Mouse (Mus musculus) layer of hippocampus, postnatal 14 days (tissue): ENCODE measurements at regions not wholly inside any gene's neighbourhood (a gene's known extent, or its start where the extent isn't known, plus 50 kb on each side); places are given as distances from the start of the nearest gene placed in this dataset.
"Not testable (repeated sequence)": the region's sequence is repeated elsewhere in the genome, so short reads cannot be mapped to it uniquely, and the experiment has no call there.

Source experiments
- DNase-seq, 2 experiments: peaks; one replicate each; pipeline ENCODE4 v3.0.0; 2021 to 2022; ENCODE audit warnings: low spot score in 2 of 2, mixed read lengths in 1 of 2

DNA sequence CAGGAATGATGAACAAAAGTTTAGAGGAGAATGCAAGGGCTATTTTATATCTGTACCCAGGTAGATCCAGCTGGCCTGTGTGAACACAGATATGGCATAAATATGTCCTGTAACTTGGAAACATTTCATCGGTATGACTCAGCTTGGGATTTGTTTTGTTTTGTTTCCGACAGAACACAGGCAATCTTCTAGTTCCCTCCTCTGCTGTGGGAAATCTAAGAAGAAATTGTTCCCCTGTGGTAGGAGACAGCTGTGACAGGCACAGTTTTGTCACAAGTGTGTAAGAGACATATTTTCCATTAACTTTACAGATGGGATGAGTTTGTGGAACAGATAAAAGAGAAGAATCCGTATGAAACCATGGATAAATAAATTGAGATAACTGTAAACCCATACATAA, 687.0 kb downstream of the Tpm3-rs7 start:
- peak in 1 of 2 experiments; percentile 13 for DNase-seq

DNA sequence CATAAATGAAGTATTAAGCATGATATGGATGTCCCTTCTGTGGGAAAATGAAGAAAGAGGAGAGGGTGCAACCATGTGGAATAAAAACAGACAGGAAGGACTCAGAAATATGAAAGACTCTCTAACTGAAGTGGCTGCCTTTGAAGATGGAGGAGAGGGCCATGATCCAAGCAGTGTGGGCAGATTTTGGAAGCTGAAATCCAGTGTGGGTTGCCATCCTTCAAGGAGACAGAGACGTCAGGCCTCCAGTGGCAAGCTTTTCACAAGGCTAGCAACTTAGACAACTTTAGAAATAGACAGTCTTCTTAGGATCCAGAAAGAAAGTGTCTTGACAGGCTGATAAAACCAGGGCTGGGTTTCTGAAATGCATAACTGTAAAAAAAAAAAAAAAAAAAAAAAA, 688.0 kb downstream of the Tpm3-rs7 start:
- no peak for DNase-seq

DNA sequence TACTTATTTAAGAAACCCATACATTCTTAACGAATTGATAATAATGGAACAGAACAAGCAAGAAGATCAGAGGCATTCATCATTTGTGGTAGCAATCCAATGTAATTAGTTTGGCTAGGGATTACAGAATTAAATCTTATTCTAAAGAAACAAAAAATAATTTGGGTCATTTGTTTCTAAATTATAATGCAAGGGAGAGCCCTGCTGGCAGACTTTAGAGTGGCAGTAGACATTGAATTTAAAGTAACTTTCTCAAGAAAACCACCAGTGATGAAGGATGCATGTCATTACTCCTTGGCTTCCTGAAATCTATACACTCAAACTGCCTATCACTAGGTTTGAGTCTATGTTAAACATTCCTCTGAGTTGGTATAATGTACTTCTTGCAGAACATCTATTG, 722.7 kb downstream of the Tpm3-rs7 start:
- no peak for DNase-seq

DNA sequence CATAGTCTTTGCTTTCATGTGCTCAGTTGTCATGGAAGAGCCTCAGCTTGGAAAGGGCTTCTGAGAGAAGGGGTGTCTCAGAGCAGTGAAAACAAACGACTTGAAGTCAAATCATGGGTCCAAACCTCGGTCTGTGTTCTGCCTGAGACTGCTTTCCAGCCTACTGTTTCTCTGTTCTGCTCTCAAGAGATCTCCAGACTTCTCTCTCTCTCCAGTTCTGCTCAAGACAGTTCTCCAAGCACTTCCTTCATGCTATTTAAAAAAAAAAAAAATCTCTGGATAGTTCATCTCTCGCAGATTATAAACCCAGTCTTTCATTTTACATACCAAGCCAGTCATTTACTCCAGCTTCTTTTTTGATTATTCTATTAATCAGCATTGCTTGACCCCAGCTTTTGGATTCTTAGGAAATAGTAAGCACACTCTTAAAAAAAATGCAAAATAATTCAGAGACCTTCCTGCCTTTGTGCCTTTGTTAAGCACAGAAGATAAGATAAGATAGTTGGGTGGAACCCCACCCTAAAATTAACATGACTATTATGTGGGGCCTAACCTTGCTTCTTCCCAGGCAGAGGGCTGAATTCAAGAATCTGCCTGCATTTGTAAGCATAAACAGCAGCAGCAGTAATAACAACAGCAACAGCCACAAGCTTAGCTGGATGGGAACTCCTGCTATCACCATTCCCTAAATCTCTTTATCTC, 724.4 kb downstream of the Tpm3-rs7 start:
- no peak for DNase-seq

DNA sequence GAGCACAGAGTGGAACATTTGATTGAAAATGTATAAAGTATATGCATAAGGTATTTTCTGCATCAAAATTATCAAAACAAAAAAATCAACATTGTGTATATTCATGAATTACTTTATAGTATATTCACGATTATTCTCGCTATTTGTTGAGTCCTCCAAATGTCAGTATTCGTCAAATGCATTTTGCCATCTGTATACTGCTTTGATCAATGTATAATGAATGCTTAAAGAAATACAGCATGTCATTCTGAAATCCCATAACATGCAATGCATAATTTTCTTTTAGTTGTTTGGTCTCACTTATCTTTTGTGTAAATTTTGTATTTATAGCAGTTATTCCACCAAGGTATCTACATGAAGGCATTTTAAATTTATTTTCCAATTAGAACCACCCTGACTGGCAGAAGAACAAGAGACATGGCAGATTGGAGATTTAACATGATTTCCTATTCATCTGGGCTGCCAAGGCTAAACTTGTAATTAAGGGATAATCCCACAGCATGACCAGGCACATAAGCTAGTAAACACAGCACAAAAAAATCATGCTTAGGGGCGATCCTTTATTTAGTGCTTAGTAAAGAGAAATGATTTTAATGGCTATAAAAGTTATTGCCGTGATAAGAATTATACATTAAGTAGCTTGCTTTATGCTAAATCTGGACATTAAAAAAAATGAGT, 739.3 kb downstream of the Tpm3-rs7 start:
- DNase-seq, result peak in 1 of 2 experiments; percentile 8

DNA sequence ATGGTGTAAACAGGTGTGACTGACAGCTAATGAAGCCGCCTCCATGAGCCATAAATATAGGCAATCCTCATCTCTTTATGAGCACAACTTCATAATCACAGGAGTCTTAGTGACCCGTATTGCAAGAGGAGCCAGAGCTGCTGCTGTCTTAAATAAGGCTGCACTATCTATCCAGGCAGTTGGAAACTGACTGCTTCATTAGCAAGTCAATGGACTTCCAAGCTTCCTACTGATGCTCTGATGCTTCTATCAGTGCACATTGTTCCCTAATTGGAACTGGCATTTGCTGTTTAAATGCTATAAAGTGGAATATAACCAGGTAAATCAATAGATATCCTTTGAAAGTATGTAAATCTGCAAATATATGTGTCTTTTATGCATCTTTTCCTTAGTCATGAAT, 746.9 kb downstream of the Tpm3-rs7 start:
- no peak for DNase-seq

DNA sequence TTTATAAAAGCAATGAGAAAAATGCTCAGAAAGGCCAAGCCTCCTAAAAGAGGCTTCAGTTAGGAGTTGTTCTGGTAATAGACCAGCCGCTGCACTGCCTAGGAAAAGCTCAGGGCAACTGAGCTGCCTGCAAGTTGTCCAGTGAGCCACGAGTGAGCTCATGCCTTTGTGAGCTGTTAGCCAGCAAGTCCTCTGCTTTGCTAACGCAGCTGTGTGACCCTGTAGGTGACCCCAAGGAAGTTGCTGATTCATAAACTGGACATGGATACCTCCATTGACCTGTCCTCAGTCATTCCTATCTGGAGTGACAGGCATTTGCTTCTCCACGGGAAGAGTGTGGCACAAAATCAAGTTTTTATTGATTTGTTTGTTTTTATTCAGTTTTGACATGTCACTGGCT, 748.2 kb downstream of the Tpm3-rs7 start:
- no peak for DNase-seq

DNA sequence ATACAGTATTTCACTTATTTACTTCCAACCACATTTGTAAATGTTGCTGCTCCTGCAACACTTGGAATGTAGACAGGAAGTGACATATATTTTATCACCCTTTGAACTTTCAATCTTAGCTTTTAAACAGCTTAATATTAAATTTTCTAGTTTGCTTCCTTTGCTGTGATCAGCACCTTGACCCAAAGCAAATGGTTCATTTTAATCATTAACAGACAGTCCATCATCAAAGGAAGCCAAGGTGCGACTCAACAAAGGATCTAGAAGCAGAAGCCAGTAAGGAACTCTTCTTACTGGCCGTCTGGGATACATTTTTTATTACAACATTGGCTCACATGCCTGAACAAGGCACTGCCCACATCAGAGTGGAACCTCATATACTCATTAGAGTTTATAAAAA, 758.8 kb downstream of the Tpm3-rs7 start:
- no peak for DNase-seq

DNA sequence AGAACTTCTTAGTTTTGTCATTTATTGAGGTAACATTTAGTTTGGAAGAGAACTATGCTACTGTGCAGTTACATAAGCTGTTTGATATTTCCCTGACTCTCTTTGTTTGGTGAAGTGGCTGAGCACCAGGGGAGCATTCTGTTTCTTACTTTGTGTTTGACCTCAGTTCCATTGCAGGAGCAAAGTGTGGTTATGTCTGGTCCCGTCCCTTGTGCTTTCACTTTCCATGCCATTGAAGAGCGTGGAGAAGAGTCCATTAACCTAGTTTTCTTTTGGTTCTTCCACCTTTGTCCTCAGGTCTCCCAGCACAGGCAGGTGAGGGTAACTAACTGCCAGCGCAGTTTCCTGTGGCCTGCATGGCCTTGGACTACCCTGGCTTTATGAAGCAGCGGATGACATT, 759.6 kb downstream of the Tpm3-rs7 start:
- DNase-seq, result no peak

DNA sequence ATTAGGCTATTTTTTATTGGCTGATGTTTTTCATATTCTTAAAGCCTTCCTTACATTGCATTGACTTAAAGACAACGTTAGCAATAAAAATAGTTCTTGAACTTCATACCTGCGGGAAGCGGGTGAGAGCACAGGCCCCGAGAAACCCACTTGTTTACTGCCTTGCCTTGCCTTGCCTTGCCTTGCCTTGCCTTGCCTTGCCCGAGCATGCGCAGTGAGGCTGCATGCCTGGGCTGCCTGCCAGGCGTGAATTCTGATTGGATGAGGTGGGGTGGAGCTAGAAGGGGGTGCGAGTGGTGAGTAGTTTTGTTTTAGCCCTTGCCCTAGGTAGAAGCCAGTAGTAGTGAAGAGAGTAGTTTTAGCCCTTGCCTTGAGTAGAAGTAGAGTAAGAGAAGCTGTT, 792.4 kb downstream of the Tpm3-rs7 start:
- no peak for DNase-seq

DNA sequence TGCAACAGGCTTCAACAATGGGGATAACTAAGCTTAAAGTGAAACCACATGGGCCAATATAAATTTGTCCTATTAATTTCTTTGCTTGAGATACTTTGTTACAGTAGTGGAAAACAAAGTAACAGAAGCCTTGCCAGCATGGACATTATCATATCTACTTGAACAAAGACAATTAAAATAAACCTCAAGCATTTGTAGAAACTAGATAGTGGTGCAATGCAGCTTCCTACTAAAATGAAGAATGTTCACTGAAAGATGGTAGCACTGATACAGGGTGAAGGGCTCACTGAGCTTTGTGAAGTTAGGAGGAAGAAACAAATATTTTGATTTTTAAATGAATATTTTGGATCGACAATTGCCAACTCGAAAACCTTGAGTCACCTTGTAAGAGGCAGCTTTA, 814.1 kb downstream of the Tpm3-rs7 start:
- no peak for DNase-seq

DNA sequence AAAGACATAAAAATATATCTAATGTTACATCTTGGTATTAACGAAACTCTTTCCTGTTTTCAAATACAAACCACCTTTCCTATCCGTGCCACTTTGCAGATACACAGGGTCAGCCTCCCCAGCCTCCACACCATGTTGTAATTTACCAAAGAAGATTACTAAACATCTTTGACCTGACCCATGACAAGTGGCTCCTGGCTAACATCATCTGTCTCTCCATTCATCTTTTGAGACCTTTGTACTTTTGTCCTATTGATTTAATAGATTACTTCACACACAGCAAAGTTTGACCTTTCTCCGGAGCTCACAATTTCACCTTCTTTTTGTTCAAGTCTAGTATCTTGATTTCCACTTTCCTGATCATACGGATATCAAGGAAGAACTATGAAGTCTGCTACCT, 851.6 kb downstream of the Tpm3-rs7 start:
- no peak for DNase-seq

DNA sequence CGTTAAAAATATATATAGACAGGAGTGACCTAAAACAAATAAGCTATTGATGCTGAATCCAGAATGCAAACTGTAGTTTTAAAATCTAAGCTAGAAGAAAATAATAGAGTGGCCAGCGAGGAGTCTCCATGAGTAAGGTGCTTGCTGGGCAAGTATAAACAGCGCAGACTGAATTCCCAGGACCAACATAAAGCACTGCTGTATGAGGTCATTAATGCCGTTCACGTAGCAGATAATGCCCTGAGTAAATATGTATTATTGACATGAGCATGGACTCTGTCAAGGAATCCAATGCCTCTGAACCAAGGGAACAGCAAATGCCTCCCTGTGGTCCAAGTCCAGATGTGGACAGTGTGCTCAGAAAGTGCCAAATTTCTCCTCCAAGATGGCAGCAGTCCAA, 876.4 kb upstream of the Gpc5 start:
- no peak for DNase-seq

DNA sequence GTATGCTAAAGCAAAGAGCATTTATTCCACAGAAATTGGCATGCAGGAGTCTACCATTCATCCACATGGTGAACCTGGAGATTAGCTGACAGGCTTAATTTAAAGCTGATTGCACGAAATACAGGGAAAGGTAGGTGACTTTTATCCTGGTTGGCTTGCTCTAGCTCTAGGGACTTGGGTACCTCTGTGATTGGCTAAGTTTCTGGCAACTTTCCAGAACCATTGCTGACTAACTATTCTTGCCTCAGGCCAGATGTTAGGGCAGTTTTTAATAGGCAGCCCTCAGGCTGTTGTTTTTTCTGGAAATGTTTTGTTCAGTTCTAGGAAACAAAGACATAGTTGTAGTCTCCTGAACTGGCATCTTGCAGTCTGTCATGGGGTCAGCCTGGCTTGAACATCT, 871.1 kb upstream of the Gpc5 start:
- no peak for DNase-seq

DNA sequence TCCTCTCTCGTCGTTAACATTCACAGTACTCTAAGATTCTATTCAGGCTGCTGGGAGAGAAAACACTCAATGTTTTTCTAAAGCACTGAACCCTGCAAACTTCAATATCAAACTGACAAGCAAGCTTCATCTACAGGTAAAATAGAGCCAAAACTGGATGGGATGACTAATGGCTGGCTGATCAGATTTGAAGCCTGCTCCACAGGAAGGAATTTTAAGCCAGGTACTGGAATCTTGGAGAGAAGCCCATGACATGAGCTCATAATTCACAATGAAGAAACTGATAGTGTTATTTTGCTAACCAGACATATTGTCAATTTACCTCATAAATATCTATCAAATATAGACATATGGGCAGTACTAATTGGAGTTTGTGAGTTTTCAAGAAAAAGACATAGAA, 861.3 kb upstream of the Gpc5 start:
- DNase-seq, result no peak

DNA sequence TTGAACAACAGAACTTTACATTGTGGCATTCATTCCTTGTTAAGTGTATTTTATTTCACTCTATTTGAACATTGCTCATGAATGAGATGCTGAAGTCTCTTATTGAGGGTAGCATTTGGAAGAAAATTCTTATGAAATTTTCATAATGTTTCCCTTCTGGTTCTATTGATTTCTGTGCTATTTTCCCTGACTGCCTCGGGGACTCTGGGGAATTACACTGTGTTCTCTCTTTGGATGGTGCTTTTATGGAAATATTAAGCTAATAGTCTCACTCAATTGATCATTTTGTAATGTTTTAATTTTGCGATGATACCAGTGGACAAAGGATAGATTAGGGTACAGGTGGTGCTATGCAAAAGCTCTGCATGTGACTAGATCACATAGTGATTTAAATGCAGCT, 837.0 kb upstream of the Gpc5 start:
- DNase-seq, result no peak

DNA sequence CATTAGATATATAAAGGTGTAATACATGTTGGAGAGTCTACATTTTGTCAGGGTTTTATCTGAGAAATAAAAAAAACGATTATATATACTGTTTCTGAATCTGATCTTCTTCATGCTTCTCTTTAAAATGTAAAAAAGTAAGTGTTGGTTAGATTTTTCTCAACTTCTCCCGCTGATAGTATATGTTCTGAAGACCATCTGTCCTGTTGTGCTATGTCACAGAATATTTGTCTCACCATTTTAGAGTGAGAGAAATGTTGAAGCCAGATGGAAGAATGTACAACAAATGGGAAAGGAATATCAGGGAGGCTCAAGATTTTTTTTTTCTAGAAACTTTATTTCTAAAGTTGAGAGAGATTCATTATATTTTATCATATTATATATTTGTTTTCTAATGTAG, 830.4 kb upstream of the Gpc5 start:
- no peak for DNase-seq

DNA sequence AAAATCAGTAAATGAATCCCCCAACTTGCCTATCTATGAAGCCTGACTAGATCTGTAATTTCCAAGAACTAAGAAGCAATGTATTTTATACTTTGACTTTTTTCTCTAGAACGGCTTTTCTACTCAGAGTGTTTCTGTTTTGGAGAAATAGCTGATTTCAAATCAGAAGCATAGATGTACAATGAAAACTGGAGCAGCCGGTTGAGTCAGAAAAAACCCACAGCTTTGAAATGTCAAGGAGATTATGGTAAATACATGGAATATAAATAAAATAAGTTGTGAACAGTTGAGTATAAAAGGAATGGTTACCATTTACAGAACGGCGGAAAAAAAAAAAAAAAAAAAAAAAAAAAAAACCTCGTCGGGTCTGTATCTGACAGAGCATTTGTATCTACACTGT, 791.4 kb upstream of the Gpc5 start:
- DNase-seq, result no peak

DNA sequence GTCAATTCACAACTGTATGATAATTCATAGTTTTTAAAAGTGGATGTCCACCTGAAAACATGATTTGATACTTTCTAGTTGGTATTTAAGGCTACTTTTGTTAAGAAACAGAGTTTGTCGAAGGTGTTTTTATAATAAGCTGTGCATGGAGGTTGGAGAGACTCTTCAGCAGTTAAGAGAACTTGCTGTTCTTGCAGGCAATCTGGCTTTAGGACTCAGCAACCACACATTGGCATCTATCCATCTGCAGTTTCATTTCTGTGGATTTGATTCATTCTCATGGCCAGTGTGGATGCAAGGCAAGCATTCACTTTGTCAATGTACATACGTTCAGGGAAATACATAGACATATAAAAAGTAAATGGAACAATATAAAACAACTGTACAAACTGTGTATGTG, 784.5 kb upstream of the Gpc5 start:
- peak in 1 of 2 experiments; percentile 3 for DNase-seq

DNA sequence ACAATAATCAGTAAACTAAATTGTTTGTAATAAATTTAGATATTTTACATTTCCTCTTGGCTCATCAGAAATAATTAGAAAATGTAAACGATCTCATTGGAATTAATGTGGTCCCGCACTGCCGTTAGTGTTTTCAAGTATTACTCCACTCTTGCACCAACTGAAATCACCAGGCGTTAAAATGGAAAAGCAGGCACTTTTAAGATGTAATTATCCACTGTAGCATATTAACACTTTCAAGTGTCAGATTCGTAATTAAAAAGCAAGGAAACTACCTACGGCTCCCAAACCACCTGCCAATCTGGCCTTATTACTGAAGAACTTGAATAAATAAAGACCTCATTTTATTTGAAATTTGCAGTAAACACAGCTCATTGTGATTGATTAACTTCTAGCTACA, 759.4 kb upstream of the Gpc5 start:
- no peak for DNase-seq

DNA sequence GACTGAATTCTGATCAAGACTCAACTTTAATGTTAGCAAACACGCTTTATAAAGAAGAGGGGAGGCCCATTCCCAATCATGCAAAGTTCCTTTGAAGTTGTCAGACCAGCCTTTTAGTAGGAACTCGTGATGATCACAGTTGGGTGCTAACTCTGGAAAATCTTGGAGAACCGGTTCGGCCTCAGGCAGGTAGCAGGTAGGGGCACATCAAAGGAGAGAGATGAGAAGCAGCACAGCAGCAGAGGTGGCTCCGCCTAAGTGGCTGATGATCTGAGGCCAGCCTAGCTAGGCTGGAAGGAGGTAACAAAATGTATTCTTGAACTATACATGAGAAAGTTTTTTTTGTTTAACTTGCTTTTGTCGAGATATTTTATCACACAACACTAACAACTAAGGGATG, 742.7 kb upstream of the Gpc5 start:
- no peak for DNase-seq

DNA sequence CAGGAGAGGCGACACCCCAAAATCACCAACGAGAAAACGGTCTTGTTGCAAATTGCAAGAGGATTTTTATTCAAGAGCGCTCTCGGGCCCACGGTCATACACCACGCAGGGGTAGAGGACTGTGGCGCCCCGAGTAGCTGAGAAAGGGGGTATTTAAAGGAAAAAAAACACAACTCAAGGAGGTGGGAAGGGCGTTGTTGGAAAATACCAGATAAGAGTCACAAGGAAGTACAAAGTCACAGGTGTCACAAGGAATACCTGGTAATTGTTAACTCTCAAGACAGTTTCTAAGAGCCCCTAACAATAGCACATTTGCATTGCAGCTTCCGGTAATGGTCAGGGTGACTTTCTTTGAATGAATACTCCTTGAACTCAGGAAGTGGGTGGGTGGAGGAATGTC, 742.2 kb upstream of the Gpc5 start:
- not testable (repeated sequence) for DNase-seq

DNA sequence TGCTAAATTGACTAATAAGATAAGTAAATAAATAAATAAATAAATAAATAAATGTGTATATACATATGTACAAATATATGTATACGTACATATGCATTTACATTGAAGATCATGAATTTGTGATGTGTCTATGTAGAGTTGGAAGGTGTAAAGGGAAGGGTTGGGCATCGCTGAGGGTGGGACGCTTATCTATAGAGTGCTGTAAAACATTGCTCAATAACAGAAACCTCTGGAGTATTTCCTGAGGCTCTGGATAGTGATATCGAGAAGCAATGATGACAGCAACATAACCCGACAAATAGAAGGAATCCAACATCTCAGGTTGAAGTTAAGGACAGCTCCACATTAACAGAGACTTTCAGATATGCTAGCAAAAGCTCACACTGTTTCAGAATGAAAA, 739.7 kb upstream of the Gpc5 start:
- DNase-seq, result no peak
